Mouse (Mus musculus): Measurements from ENCODE around the gene Fam126b. TPM values are rescaled to one million over a fixed set of nuclear protein-coding genes. Genes with fewer than 3 reads are reported as not detected.

The Fam126b gene
- 10 to 100 TPM in 1 of 2 experiments, 1 to 10 TPM in 1; 9.9 to 11.7 TPM for total RNA-seq (2023)

DNA sequence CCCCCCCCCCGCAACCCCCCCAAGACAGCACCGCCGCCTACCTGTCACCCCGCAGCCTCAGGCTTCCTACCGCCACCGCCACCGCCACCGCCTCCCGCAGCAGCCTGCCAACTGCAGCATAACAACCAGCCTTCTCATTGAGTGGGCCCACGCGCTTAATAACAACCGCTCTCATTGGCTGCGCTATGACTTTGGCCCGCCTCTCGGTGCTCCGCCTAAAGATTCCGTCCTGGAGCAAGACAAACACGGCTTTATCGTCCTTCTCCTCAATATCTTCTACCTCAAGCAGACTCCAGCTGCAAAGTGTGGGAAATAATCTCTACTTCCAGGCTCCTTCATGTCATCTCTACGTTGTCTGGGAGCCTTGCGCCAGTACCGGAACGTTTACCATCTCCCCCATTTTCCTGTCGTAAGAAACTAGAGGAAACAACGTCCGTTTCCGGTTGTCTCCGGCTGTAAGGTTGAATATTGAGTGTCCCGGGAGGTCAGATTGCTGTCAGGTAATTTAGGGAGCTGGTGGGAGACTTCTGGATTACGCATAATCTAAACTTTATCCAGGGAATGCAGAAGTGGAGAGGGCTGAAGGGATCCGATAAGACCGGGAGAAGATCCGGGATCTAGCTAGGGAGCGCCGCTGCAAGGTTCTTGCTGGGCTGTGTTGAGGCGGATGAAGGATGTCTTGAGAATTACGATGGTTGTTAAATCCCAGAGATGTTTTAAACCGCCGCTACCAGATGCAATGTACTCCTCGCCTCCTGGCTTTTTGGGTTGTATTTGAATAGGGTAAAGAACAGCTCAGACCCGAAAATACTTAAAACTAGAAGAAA lies at the start of gene Fam126b, which contains the start of gene Ndufb3:
Fam126b (minus strand) TSS at position 153 of the 827 bp plus-strand sequence.
Ndufb3 (plus strand) TSS at position 214 of the 827 bp plus-strand sequence.

DNA sequence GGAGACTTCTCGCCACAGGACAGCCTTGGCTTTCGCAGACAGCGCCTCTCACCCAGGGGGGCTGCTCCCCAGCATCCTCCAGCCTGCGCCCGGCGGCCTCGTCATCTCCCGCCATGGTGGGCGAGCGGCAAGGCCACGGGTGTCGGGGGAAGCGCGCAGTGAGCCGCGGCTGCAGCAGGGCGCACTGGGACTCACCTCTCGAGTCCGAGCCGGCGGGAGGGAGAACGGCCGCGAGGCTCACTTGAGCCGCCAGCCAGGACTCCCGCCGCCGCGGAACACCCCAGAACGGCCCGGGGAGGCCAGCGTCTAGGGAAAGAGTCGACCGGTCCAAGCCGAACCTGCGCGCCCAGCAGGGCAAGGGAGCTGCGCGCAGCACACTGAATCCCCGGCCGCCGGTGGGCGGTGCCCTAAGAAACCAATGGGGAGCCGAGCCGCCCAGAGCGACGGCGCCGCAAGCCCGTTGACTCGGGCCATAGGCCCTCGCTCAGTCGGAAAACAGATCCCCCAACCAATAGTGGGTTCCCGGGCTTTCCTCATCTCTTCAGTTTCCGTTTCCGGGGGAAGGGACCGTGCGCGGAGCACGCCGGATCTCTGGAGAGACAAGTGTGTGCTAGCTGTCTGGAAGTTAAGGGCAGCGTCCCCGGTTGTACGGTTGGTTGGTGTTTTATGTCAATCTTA lies 81.4 kb downstream of the Fam126b start, which contains the start of gene Orc2:
Orc2 (minus strand) TSS at position 533 of the 678 bp plus-strand sequence.

Other genes with a start within 250 kb of the Fam126b start
- gene Bzw1, start 193.4 kb downstream of the Fam126b start, total RNA-seq (2023): 100 to 1,000 TPM in 1 of 2 experiments, 10 to 100 TPM in 1; 94.2 to 108 TPM
- 100 to 1,000 TPM; 875 to 927 TPM for gene Clk1, start 162.3 kb downstream of the Fam126b start, total RNA-seq (2023)
- 10 to 100 TPM; 12.6 to 17.3 TPM for gene Nif3l1, start 141.2 kb downstream of the Fam126b start, total RNA-seq (2023)
- 10 to 100 TPM; 14.2 to 21.0 TPM for gene Ppil3, start 140.8 kb downstream of the Fam126b start, total RNA-seq (2023)
- gene Orc2, start 81.2 kb downstream of the Fam126b start, total RNA-seq (2023): 10 to 100 TPM in 1 of 2 experiments, 1 to 10 TPM in 1; 8.4 to 11.5 TPM
- 10 to 100 TPM; 44.6 to 53.8 TPM for gene Ndufb3, start 61 bp upstream of the Fam126b start, total RNA-seq (2023)
- not detected for gene Als2cr12, start 109.7 kb upstream of the Fam126b start, total RNA-seq (2023)
- gene Cflar, start 125.2 kb upstream of the Fam126b start, total RNA-seq (2023): 100 to 1,000 TPM; 133 to 156 TPM
- gene Casp8, start 209.1 kb upstream of the Fam126b start, total RNA-seq (2023): 10 to 100 TPM; 44.7 to 48.2 TPM